In the genomic region with DNA sequence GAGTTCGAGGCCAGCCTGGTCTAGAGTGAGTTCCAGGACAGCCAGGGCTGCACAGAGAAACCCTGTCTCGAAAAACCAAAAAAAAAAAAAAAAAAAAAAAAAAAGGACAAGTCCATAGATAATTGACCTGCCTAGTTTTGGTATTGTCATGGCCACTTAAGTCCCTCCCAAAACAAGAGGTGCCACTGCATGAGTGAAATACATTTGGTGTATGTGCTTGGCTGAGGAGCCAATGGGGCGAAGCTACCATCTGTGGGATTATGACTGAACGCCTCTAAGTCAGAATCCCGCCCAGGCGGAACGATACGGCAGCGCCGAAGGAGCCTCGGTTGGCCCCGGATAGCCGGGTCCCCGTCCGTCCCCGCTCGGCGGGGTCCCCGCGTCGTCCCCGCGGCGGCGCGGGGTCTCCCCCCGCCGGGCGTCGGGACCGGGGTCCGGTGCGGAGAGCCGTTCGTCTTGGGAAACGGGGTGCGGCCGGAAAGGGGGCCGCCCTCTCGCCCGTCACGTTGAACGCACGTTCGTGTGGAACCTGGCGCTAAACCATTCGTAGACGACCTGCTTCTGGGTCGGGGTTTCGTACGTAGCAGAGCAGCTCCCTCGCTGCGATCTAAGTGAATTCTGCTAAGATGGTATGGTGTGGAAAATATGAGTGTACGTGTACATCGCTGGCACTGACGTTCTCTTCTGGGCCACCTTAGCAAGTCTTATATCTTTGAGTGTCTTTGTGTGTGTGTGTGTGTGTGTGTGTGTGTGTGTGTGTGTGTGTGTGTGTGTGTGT, we compare ENCODE assay signal across 8 mouse cellular contexts. TPM values are rescaled to one million over a fixed set of nuclear protein-coding genes. Genes with fewer than 3 reads are reported as not detected.
DNase-seq lines count a peak whose midpoint lies in the region; TF ChIP-seq lines count a peak whose summit lies in the region.
"Not testable (repeated sequence)": the region's sequence is repeated elsewhere in the genome, so short reads cannot be mapped to it uniquely, and the experiment has no call there.

No protein-coding gene starts in this region.

- not testable (repeated sequence) for H3K4me3 ChIP-seq in kidney, adult 2 months (ENCODE audit: insufficient read depth, low read depth, low read length); midbrain, embryonic 10.5 days

- H3K36me3 ChIP-seq in kidney, adult 2 months (ENCODE audit: control insufficient read depth, insufficient read depth, low read length) = not testable (repeated sequence)
- peaks cover 69% of the 10 kb centered on the region for H3K36me3 ChIP-seq in midbrain, embryonic 10.5 days

- peak; percentile 37 for DNase-seq in adipocyte (ENCODE audit: low spot score)
- peak; percentile 97 to 100 for DNase-seq in cerebellum, postnatal 14 days
- peak; percentile 97 for DNase-seq in gastrocnemius, postnatal 25 days
- peak; percentile 98 for DNase-seq in kidney, adult 2 months
- DNase-seq in left cerebral cortex, adult 18-20 months (ENCODE audit: low spot score in 2 of 2) = peak; percentile 100
- peak; percentile 27 for DNase-seq in midbrain, embryonic 10.5 days (ENCODE audit: low spot score)
- DNase-seq in spleen, postnatal 10 days (ENCODE audit: low spot score in 2 of 2) = peak; percentile 97 to 100
- DNase-seq in urinary bladder, postnatal 25 days (ENCODE audit: low spot score) = peak; percentile 100

- WGBS in kidney, adult 2 months = 25% methylated on average over 56 of the region's 56 CpGs
- WGBS in midbrain, embryonic 10.5 days = 15% methylated on average over 56 of the region's 56 CpGs

- not testable (repeated sequence) for H3K27me3 ChIP-seq in kidney, adult 2 months (replicated peaks; ENCODE audit: control insufficient read depth, insufficient read depth, low read length); midbrain, embryonic 10.5 days (ENCODE audit: low read depth, poor library complexity, severe bottlenecking)

- not testable (repeated sequence) for H3K9me3 ChIP-seq in midbrain, embryonic 10.5 days (replicated peaks)

- not testable (repeated sequence) for H3K27ac ChIP-seq in kidney, adult 2 months (ENCODE audit: insufficient read depth, low read depth, low read length); midbrain, embryonic 10.5 days (replicated peaks)

- not testable (repeated sequence) for H3K4me1 ChIP-seq in kidney, adult 2 months (ENCODE audit: control insufficient read depth, insufficient read depth, low read length); midbrain, embryonic 10.5 days

- not testable (repeated sequence) for TF ChIP-seq CTCF in kidney, adult 2 months (conservative IDR thresholded peaks at IDR 0.05; ENCODE audit: insufficient read depth, insufficient read length, low read depth, low read length)

- TF ChIP-seq POLR2A in kidney, adult 2 months (IDR thresholded peaks at IDR 0.05; ENCODE audit: low read depth, low read length) = not testable (repeated sequence)

RNA-seq across cellular contexts. Expression of gene Txndc11, which starts 9.4 kb away (rescaled TPM):
- 10 to 100 TPM in 1 of 2 experiments, 1 to 10 TPM in 1; 8.9 to 10.1 TPM for total RNA-seq in gastrocnemius, postnatal 25 days (2021)
- 26.7 and 28.2 TPM in 2 replicates for polyA plus RNA-seq in kidney, adult 2 months (2012; rRNA removed)
- total RNA-seq in left cerebral cortex, adult 18-20 months (2021) = 10 to 100 TPM; 31.6 to 32.5 TPM
- 24.0 and 27.0 TPM in 2 replicates for polyA plus RNA-seq in midbrain, embryonic 10.5 days (2016; fragmentation: Nextera tagmentation; extraction: Ambion mirVana)

RNA-seq across cellular contexts. Expression of gene Zc3h7a, which starts 32.3 kb away (rescaled TPM):
- total RNA-seq in gastrocnemius, postnatal 25 days (2021) = 10 to 100 TPM; 18.0 to 18.5 TPM
- polyA plus RNA-seq in kidney, adult 2 months (2012; rRNA removed) = 29.5 and 32.9 TPM in 2 replicates
- 10 to 100 TPM; 57.0 to 59.2 TPM for total RNA-seq in left cerebral cortex, adult 18-20 months (2021)
- polyA plus RNA-seq in midbrain, embryonic 10.5 days (2016; fragmentation: Nextera tagmentation; extraction: Ambion mirVana) = 75.8 and 88.2 TPM in 2 replicates

RNA-seq across cellular contexts. Expression of gene Rsl1d1, which starts 59.2 kb away (rescaled TPM):
- 10 to 100 TPM; 43.9 to 45.5 TPM for total RNA-seq in gastrocnemius, postnatal 25 days (2021)
- polyA plus RNA-seq in kidney, adult 2 months (2012; rRNA removed) = 6.1 and 9.5 TPM in 2 replicates
- 10 to 100 TPM; 49.5 to 51.7 TPM for total RNA-seq in left cerebral cortex, adult 18-20 months (2021)
- 248 and 283 TPM in 2 replicates for polyA plus RNA-seq in midbrain, embryonic 10.5 days (2016; fragmentation: Nextera tagmentation; extraction: Ambion mirVana)

Comparison
In these comparisons a context has a peak if more than half of its experiments do, and no peak if none do; other contexts are left out.
1. DNase-seq: peak in every context shown above with its lines; median percentile 100 in left cerebral cortex, adult 18-20 months; 100 in urinary bladder, postnatal 25 days; 98 in cerebellum, postnatal 14 days; 98 in spleen, postnatal 10 days; 98 in kidney, adult 2 months; 97 in gastrocnemius, postnatal 25 days; 37 in adipocyte; 27 in midbrain, embryonic 10.5 days.